Mouse (Mus musculus) forebrain, embryonic 11.5 days (tissue): Measurements from ENCODE around the gene Nkapl. TPM values are rescaled to one million over a fixed set of nuclear protein-coding genes. Genes with fewer than 3 reads are reported as not detected.

Experiments
- ATAC-seq: fragments of 200-750 bp; cut with Nextera tagmentation; replicated peaks from 2 replicates; pipeline ENCODE4 v1.8.0; 2017; ENCODE audit warnings: moderate TSS enrichment; ENCODE audit not compliant: low FRiP score
- DNase-seq: peaks from one replicate; pipeline ENCODE4 v3.0.0-alpha.2; 2017; ENCODE audit warnings: low spot score
- H3K27ac ChIP-seq: fragments of 300-500 bp; sonication (generic); 2 replicates; pipeline ENCODE4 v1.5.1; 2014; ENCODE audit warnings: low read depth, low read length
- H3K27me3 ChIP-seq: fragments of 300-500 bp; sonication (generic); 2 replicates; pipeline ENCODE4 v1.6.1; 2014; ENCODE audit warnings: mild to moderate bottlenecking, low read length, mixed read lengths; ENCODE audit not compliant: control insufficient read depth, insufficient read depth
- H3K36me3 ChIP-seq: fragments of 300-500 bp; sonication (generic); 2 replicates; pipeline ENCODE4 v1.6.1; 2014; ENCODE audit warnings: mild to moderate bottlenecking, low read length, moderate library complexity, mixed read lengths; ENCODE audit not compliant: control insufficient read depth, insufficient read depth
- H3K4me1 ChIP-seq: fragments of 300-500 bp; sonication (generic); replicated peaks from 2 replicates; pipeline ENCODE4 v1.6.1; 2014; ENCODE audit warnings: low read length, mixed read lengths; ENCODE audit not compliant: control insufficient read depth, insufficient read depth
- H3K4me2 ChIP-seq: fragments of 300-500 bp; sonication (generic); 2 replicates; pipeline ENCODE4 v1.6.1; 2014; ENCODE audit warnings: low read depth, mild to moderate bottlenecking, low read length, moderate library complexity, mixed read lengths; ENCODE audit not compliant: severe bottlenecking
- H3K4me3 ChIP-seq: fragments of 300-500 bp; sonication (generic); 2 replicates; pipeline ENCODE4 v1.5.1; 2014; ENCODE audit warnings: low read depth, low read length
- H3K9ac ChIP-seq: fragments of 300-500 bp; sonication (generic); 2 replicates; pipeline ENCODE4 v1.6.1; 2014; ENCODE audit warnings: low read length
- H3K9me3 ChIP-seq: fragments of 300-500 bp; sonication (generic); 2 replicates; pipeline ENCODE4 v1.6.1; 2016; ENCODE audit warnings: low read length, mixed read lengths; ENCODE audit not compliant: control insufficient read depth
- WGBS: fragments of 180-500 bp; shearing (Covaris S2); extraction: QIAGEN DNeasy Blood & Tissue Kit; methylation state at CpG from one replicate; pipeline ENCODE4 v1.1.7; 2014; 5-methylcytosine and 5-hydroxymethylcytosine counted together
- microRNA counts: library from miRNA; unstranded; fragments of <30 nt; microRNA quantifications from one replicate; lab custom pipeline; 2015
- microRNA-seq: library from miRNA; unstranded; fragments of <30 nt; microRNA quantifications from one replicate; pipeline ENCODE4, GENCODE M21; 2016; ENCODE audit not compliant: insufficient number of aligned reads
- polyA plus RNA-seq: library from polyadenylated mRNA; unstranded; fragments of >200 nt; fragmentation: Nextera tagmentation; extraction: Ambion mirVana; gene quantifications from 2 replicates; pipeline ENCODE4 v1.2.1, GENCODE M21; 2014

The Nkapl gene
- polyA plus RNA-seq, 1 experiment from 2014 or later, result 2.7 TPM

GRCm38 (mm10) chr13:21417298-21418010, 50.9 kb downstream of the Nkapl start:
- H3K27me3 ChIP-seq, result no peaks in the 10 kb centered on the region
- ATAC-seq, result no peak
- no peak for DNase-seq
- 83% methylated on average over 6 of the region's 6 CpGs for WGBS
- no peaks in the 10 kb centered on the region for H3K9me3 ChIP-seq
- H3K36me3 ChIP-seq, result no peaks in the 10 kb centered on the region
- no peak overlapping the region for H3K27ac ChIP-seq
- H3K9ac ChIP-seq, result no peak overlapping the region
- H3K4me2 ChIP-seq, result no peak overlapping the region
- H3K4me3 ChIP-seq, result no peak overlapping the region
- H3K4me1 ChIP-seq, result no peaks in the 10 kb centered on the region

MicroRNAs encoded within 50 kb of the gene (microRNA counts, 519-probe panel; counts per million panel counts)
- 31.2 counts per million for microRNA mmu-miR-1896 (lab: Ali Mortazavi, UCI)

Small RNA genes within 50 kb of the gene (microRNA-seq; reads per million reads assigned to microRNA genes)
- gene Mir1896, result not detected

Other genes with a start within 250 kb of the Nkapl start
- not detected in 2 replicates for gene Gpx5, start 175.8 kb downstream of the Nkapl start, polyA plus RNA-seq
- not detected in 2 replicates for gene Gpx6, start 156.4 kb downstream of the Nkapl start, polyA plus RNA-seq
- gene Olfr1367, start 121.6 kb downstream of the Nkapl start, polyA plus RNA-seq, result not detected in 2 replicates
- 20.5 and 22.4 TPM in 2 replicates for gene Zscan12, start 105.7 kb downstream of the Nkapl start, polyA plus RNA-seq
- 89.7 and 91.3 TPM in 2 replicates for gene Zkscan3, start 65.8 kb downstream of the Nkapl start, polyA plus RNA-seq
- 6.9 and 8.3 TPM in 2 replicates for gene Pgbd1, start 27.5 kb downstream of the Nkapl start, polyA plus RNA-seq
- 19.5 and 22.2 TPM in 2 replicates for gene Zscan26, start 14.8 kb downstream of the Nkapl start, polyA plus RNA-seq
- gene Zkscan4, start 10.4 kb upstream of the Nkapl start, polyA plus RNA-seq, result 4.4 and 5.3 TPM in 2 replicates
- gene Gm10065, start 10.9 kb upstream of the Nkapl start, polyA plus RNA-seq, result not detected in 2 replicates
- 0.27 TPM in 1 of 2 replicates, not detected in the other for gene AK157302, start 26.7 kb upstream of the Nkapl start, polyA plus RNA-seq
- gene Gm11273, start 32.9 kb upstream of the Nkapl start, polyA plus RNA-seq, result 2.7 and 3.6 TPM in 2 replicates
- 10.2 and 10.6 TPM in 2 replicates for gene Zkscan8, start 62.6 kb upstream of the Nkapl start, polyA plus RNA-seq
- gene Olfr1366, start 74.3 kb upstream of the Nkapl start, polyA plus RNA-seq, result 0.27 and 0.43 TPM in 2 replicates
- not detected in 2 replicates for gene Olfr1535, start 91.4 kb upstream of the Nkapl start, polyA plus RNA-seq
- gene Olfr1364, start 113.2 kb upstream of the Nkapl start, polyA plus RNA-seq, result not detected in 2 replicates
- gene Olfr1362, start 145.5 kb upstream of the Nkapl start, polyA plus RNA-seq, result not detected in 2 replicates
- not detected in 2 replicates for gene Olfr11, start 174.0 kb upstream of the Nkapl start, polyA plus RNA-seq
- not detected in 2 replicates for gene Olfr1361, start 194.9 kb upstream of the Nkapl start, polyA plus RNA-seq
- not detected in 2 replicates for gene Olfr1360, start 208.9 kb upstream of the Nkapl start, polyA plus RNA-seq
- not detected in 2 replicates for gene Olfr1359, start 229.6 kb upstream of the Nkapl start, polyA plus RNA-seq
- gene Hist1h2bl, start 247.6 kb upstream of the Nkapl start, polyA plus RNA-seq, result 2.3 and 5.4 TPM in 2 replicates
- 23.9 and 25.3 TPM in 2 replicates for gene Hist1h2ai, start 247.9 kb upstream of the Nkapl start, polyA plus RNA-seq
- gene Hist1h3h, start 249.2 kb upstream of the Nkapl start, polyA plus RNA-seq, result 16.8 and 17.4 TPM in 2 replicates